Mouse (Mus musculus) ovary, adult 18-20 months (tissue): ENCODE data around the gene Rasal3.

Experiments
- DNase-seq: peaks from one replicate; pipeline ENCODE4 v3.0.0; 2022; ENCODE audit warnings: low spot score, mixed read lengths

Rasal3 gene

GRCm38 (mm10) chr17:32354211-32354610 lies 49.2 kb downstream of the Rasal3 start:
- DNase-seq = no peak

DNA sequence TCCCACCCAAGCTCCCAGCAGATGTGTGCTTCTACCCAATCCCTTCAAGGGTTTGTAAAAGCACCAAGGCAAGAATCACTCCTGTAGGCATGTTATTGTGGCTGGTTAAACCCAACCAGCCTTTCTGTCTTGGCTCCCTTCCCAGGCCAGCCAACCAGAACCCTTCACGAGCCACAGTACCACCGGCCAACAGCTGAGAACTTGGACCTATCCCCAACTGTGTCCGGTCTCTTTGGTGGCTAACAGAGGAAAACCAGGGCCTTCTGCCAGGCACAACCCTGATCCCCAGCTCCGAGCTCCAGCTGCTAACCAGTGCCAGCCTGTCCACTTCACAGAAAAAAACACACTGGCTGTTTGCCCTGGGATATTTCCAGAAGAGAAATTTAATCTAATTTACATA lies 49.7 kb downstream of the Rasal3 start:
- peak; percentile 54 for DNase-seq

DNA sequence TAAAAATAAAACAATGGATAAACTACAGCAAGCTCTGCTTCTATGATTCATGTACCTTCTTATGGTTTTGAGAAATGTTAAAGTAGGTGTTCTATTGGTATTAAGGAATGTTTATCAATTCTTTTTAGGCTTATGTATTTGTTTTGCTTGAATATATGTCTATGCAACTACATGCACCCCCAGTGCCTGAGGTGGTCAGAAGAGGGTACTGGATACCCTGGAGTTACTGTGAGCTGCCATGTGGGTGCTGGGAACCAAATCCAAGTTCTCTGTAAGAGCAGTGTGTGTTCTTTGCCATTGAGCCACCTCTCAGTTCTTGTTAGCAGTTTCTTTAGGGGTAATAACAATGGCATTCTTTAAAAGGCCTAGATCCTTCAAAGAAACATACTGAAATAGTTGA lies 51.7 kb downstream of the Rasal3 start:
- DNase-seq = no peak

DNA sequence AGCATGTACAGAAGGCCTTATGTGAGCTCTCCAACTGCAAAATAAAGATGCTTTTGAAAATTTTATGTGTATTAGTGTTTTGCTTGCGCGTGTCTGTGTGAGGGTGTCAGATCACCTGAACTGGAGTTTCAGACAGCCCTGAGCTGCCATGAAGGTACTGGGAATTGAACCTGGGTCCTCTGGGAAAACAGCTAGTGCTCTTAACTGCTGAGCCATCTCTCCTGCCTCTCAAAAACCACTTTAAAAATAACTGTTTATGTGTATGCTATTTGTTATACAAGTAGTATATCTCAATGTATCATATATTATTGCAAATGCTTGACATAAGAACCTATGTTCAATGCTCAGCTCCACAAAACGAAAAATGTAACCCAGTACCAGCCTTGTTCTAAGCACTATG lies 52.1 kb downstream of the Rasal3 start:
- no peak for DNase-seq

- DNase-seq = peak; percentile 96
Observed at GRCm38 (mm10) chr17:32350382-32350983, 52.9 kb downstream of the Rasal3 start, which contains the start of gene Akap8l. Akap8l (minus strand) TSS chr17:32350607.

GRCm38 (mm10) chr17:32349851-32350381 lies 53.5 kb downstream of the Rasal3 start:
- DNase-seq = no peak

GRCm38 (mm10) chr17:32349037-32349732 lies 54.2 kb downstream of the Rasal3 start:
- DNase-seq = no peak

DNA sequence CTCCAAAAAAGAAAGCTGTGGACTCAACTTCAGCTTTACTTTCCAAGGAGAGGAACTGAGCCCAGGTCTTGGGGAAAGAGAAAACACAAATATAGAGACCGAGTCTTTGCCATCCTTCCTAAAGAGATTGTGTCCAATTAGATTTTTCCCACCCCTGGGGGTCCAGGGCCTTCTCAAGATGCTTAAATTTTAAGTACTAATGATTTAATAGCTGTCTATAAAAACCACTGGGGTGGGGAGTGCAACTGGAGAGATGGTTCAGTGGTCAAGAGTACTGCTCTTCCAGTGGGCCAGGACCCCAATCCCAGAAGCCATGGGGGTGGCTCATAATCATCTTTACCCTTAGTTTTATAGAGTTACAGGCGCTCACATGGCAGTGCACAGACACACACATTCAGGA lies 55.0 kb downstream of the Rasal3 start:
- no peak for DNase-seq

- DNase-seq = no peak
Observed at GRCm38 (mm10) chr17:32341102-32341501, 62.3 kb downstream of the Rasal3 start.
